Mouse (Mus musculus) ES-Bruce4 (cell line): ENCODE measurements around the gene U2surp. TPM values are rescaled to one million over a fixed set of nuclear protein-coding genes. Genes with fewer than 3 reads are reported as not detected.
A peak's percentile ranks its signal among the peaks of the same experiment; 100 is the strongest.

Source experiments
- H3K27ac ChIP-seq: 2 replicates; pipeline ENCODE4 v1.5.1; 2012; ENCODE audit warnings: low read length, inconsistent platforms; ENCODE audit not compliant: insufficient read depth
- H3K27me3 ChIP-seq: 2 replicates; pipeline ENCODE4 v1.6.1; 2012; ENCODE audit warnings: mild to moderate bottlenecking, low read length, inconsistent platforms; ENCODE audit not compliant: control insufficient read depth, poor library complexity, insufficient read depth, severe bottlenecking
- H3K36me3 ChIP-seq: 2 replicates; pipeline ENCODE4 v1.6.1; 2012; ENCODE audit warnings: inconsistent platforms, mild to moderate bottlenecking, low read length, moderate library complexity; ENCODE audit not compliant: control insufficient read depth, poor library complexity, insufficient read depth, severe bottlenecking
- H3K4me1 ChIP-seq: one replicate; pipeline ENCODE4 v1.8.1; 2011; ENCODE audit warnings: low read length; ENCODE audit not compliant: control insufficient read depth, insufficient read depth
- H3K4me3 ChIP-seq: 2 replicates; pipeline ENCODE4 v1.5.1; 2011; ENCODE audit warnings: low read depth, mild to moderate bottlenecking, low read length
- H3K9ac ChIP-seq: 2 replicates; pipeline ENCODE4 v1.6.1; 2012; ENCODE audit warnings: low read depth, mild to moderate bottlenecking, inconsistent platforms; ENCODE audit not compliant: poor library complexity, severe bottlenecking
- H3K9me3 ChIP-seq: replicated peaks from 2 replicates; pipeline ENCODE4 v1.6.1; 2012; ENCODE audit warnings: mild to moderate bottlenecking, low read length, inconsistent platforms; ENCODE audit not compliant: control insufficient read depth, poor library complexity, insufficient read depth, severe bottlenecking
- CTCF ChIP-seq: IDR thresholded peaks from one replicate; pipeline ENCODE4 v1.8.1; 2011; ENCODE audit warnings: low read depth, low read length
- EP300 ChIP-seq: IDR thresholded peaks from 2 replicates; pipeline ENCODE4 v1.6.1; 2011; ENCODE audit warnings: low read depth, low read length; ENCODE audit not compliant: insufficient read depth
- POLR2A ChIP-seq: IDR thresholded peaks from one replicate; pipeline ENCODE4 v1.8.1; 2011; ENCODE audit warnings: low read length; ENCODE audit not compliant: insufficient read depth
- polyA plus RNA-seq: library from polyadenylated mRNA; stranded (reverse); fragments of >200 nt; gene quantifications from 2 replicates; pipeline ENCODE4 v1.2.4, GENCODE M21; 2011; ENCODE audit warnings: low read depth; ENCODE audit not compliant: missing spikeins, insufficient read depth, insufficient read length

Gene U2surp
- polyA plus RNA-seq, 1 experiment, result 190 TPM

DNA sequence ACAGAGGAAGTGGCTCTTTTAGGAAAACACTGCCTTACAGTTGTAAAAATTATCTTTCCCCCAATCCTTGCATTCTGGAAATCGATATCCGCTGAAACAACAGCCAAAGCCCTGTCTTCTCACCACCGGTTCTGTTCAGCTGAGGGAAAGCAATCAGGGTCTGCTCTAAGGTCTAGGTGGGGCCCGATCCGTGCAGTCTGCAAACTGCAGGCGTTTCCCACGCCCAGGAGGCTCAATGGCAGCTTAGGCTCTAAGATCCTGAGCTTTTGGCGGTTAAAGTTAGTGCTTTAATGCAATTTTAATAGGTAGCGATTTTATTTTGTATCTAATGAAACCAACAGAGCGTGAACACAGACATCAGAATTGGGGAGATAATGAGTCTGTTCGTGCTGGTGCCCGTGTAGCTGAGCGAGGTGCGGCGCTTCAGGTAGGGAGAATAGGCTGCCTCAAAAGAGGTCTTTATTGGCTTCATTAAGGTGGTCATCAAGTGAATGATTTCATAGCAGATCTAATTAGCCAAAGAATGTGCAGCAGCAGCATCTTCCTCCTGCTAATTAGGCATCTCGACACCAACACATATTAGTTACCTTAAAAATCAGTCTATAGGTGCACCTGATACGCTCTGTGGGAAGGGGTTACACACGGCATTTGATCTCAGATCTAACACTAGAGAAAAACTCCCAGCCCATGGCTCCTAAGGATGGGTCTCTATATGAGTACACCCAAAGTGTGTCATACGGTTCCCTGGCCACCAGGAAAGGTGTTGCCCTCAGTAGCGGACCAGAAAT, 76.1 kb downstream of the U2surp start:
- TF ChIP-seq POLR2A (no peak), EP300 (no peak), CTCF (no peak)
- Histone ChIP-seq H3K27me3 (no peaks in the 10 kb centered on the region; the same call in 1 of the 2 replicates), H3K4me1 (no peaks in the 10 kb centered on the region), H3K36me3 (no peaks in the 10 kb centered on the region), H3K9me3 (no peaks in the 10 kb centered on the region), H3K9ac (no peak overlapping the region), H3K27ac (no peak overlapping the region), H3K4me3 (no peak overlapping the region)

DNA sequence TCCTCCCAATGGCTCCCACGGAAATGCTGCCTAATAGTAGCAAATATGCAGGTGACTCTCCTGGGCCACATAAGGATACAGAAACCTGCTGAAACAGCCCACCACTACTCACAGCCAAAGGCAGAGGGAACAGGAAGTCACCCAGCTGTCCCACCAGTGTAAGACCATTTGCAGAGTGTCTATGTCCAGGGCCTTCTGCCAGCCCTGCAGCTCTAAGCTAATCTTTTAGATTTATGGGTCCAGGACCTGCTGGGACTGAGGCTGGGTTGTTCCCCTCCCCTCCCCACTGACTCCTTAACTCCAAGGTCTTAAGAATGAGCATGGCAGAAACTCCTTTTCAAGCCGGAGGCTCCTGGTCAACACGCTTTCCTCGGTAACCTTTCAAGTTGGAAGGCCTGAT, 83.5 kb downstream of the U2surp start:
- no peak overlapping the region for H3K27ac ChIP-seq
- H3K9ac ChIP-seq, result no peak overlapping the region
- H3K36me3 ChIP-seq, result no peaks in the 10 kb centered on the region
- H3K4me3 ChIP-seq, result no peak overlapping the region
- H3K4me1 ChIP-seq, result no peaks in the 10 kb centered on the region
- TF ChIP-seq CTCF, result no peak
- TF ChIP-seq EP300, result no peak
- TF ChIP-seq POLR2A, result no peak
- no peaks in the 10 kb centered on the region for H3K9me3 ChIP-seq
- H3K27me3 ChIP-seq, result no peaks in the 10 kb centered on the region; the same call in 1 of the 2 replicates

DNA sequence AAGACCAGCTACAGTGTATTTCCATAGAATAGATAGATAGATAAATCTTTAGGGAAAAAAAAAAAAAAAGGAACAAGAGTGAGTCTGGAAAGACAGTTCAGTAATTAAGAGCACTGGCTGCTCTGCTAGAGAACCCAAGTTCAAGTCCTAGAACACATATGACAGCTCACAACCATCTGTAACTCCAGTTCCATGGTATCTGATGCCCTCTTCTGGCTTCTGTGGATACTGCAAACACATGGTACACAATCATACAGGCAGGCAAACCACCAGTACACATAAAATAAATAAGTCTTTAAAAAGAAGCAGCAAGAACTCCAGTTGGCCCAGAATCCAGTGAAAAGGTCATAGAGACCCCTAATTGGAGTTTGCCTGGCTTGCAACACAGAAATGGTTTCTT, 97.9 kb downstream of the U2surp start:
- no peak overlapping the region for H3K9ac ChIP-seq
- H3K27ac ChIP-seq, result no peak overlapping the region
- H3K36me3 ChIP-seq, result no peaks in the 10 kb centered on the region
- H3K27me3 ChIP-seq, result peaks cover 1% of the 10 kb centered on the region; the same call in 1 of the 2 replicates
- H3K9me3 ChIP-seq, result peaks cover 6% of the 10 kb centered on the region; the same call in 1 of the 2 replicates
- H3K4me1 ChIP-seq, result no peaks in the 10 kb centered on the region
- H3K4me3 ChIP-seq, result no peak overlapping the region
- no peak for TF ChIP-seq EP300

- Histone ChIP-seq H3K27ac (no peak overlapping the region), H3K4me1 (no peaks in the 10 kb centered on the region), H3K36me3 (no peaks in the 10 kb centered on the region), H3K9me3 (peaks cover 6% of the 10 kb centered on the region; the same call in 1 of the 2 replicates), H3K9ac (no peak overlapping the region), H3K4me3 (no peak overlapping the region), H3K27me3 (peaks cover 1% of the 10 kb centered on the region)
- TF ChIP-seq POLR2A (no peak), CTCF (no peak), EP300 (no peak)
Observed at GRCm38 (mm10) chr9:95412047-95412446, 99.7 kb downstream of the U2surp start.

- H3K36me3 ChIP-seq, result no peaks in the 10 kb centered on the region
- peak overlapping the region; percentile 88 for H3K9ac ChIP-seq
- H3K27ac ChIP-seq, result no peak overlapping the region
- H3K9me3 ChIP-seq, result no peaks in the 10 kb centered on the region
- peaks cover 11% of the 10 kb centered on the region for H3K27me3 ChIP-seq
- H3K4me1 ChIP-seq, result no peaks in the 10 kb centered on the region
- peak overlapping the region; percentile 92 for H3K4me3 ChIP-seq
- TF ChIP-seq POLR2A, result no peak
- TF ChIP-seq CTCF, result no peak
- no peak for TF ChIP-seq EP300
Observed at GRCm38 (mm10) chr9:95407586-95408220, 104.1 kb downstream of the U2surp start.

Other genes starting within 250 kb of the U2surp start
- 0.46 and 0.48 TPM in 2 replicates for gene Chst2, start 105.3 kb downstream of the U2surp start, polyA plus RNA-seq
- 0.15 and 0.30 TPM in 2 replicates for gene Paqr9, start 47.7 kb upstream of the U2surp start, polyA plus RNA-seq
- 8.9 and 9.8 TPM in 2 replicates for gene Pcolce2, start 125.6 kb upstream of the U2surp start, polyA plus RNA-seq
- gene Trpc1, start 238.4 kb upstream of the U2surp start, polyA plus RNA-seq, result 4.9 and 6.2 TPM in 2 replicates